Mouse (Mus musculus): ENCODE results near the gene Agap3. TPM values are rescaled to one million over a fixed set of nuclear protein-coding genes. Genes with fewer than 3 reads are reported as not detected.

Agap3 gene
- polyA plus RNA-seq, 1 experiment from 2014 or later = 26.9 TPM

GRCm38 (mm10) chr5:24537618-24538017 is 85.6 kb downstream of the Agap3 start:
- no peak for TF ChIP-seq CTCF (IDR thresholded peaks at IDR 0.05; ENCODE audit: low read depth)
- no peak overlapping the region for H3K9ac ChIP-seq (ENCODE audit: low read depth, low read length)
- H3K4me2 ChIP-seq (ENCODE audit: low read length) = no peak overlapping the region
- ATAC-seq (replicated peaks; ENCODE audit: low FRiP score, low read depth) = no peak
- no peaks in the 10 kb centered on the region for H3K9me3 ChIP-seq (replicated peaks; ENCODE audit: low read length)
- WGBS = 56% methylated on average over 16 of the region's 16 CpGs
- no peak overlapping the region for H3K4me3 ChIP-seq (replicated peaks; ENCODE audit: low read depth, low read length)
- H3K4me1 ChIP-seq (replicated peaks; ENCODE audit: insufficient read depth, low read length) = peaks cover 21% of the 10 kb centered on the region; the same call in 1 of the 2 replicates
- H3K27ac ChIP-seq = no peak overlapping the region
- H3K36me3 ChIP-seq (ENCODE audit: insufficient read depth, low read length) = no peaks in the 10 kb centered on the region
- no peak for DNase-seq (ENCODE audit: low spot score)
- no peaks in the 10 kb centered on the region for H3K27me3 ChIP-seq (ENCODE audit: insufficient read depth, low read length)

- H3K4me2 ChIP-seq (ENCODE audit: low read length) = no peak overlapping the region
- peaks cover 21% of the 10 kb centered on the region; the same call in 1 of the 2 replicates for H3K4me1 ChIP-seq (replicated peaks; ENCODE audit: insufficient read depth, low read length)
- ATAC-seq (replicated peaks; ENCODE audit: low FRiP score, low read depth) (no peak), DNase-seq (ENCODE audit: low spot score) (no peak)
- WGBS = 71% methylated on average over 22 of the region's 22 CpGs
- no peak overlapping the region for H3K9ac ChIP-seq (ENCODE audit: low read depth, low read length)
- H3K4me3 ChIP-seq (replicated peaks; ENCODE audit: low read depth, low read length) = no peak overlapping the region
- H3K9me3 ChIP-seq (replicated peaks; ENCODE audit: low read length) = no peaks in the 10 kb centered on the region
- no peaks in the 10 kb centered on the region for H3K27me3 ChIP-seq (ENCODE audit: insufficient read depth, low read length)
- no peak overlapping the region for H3K27ac ChIP-seq
- no peaks in the 10 kb centered on the region for H3K36me3 ChIP-seq (ENCODE audit: insufficient read depth, low read length)
- no peak for TF ChIP-seq CTCF (IDR thresholded peaks at IDR 0.05; ENCODE audit: low read depth)
These were observed 87.8 kb downstream of the Agap3 start for GRCm38 (mm10) chr5:24539571-24540296.

GRCm38 (mm10) chr5:24540387-24541143 is 88.6 kb downstream of the Agap3 start, which contains the start of gene Asb10:
Asb10 (minus strand) TSS chr5:24540978.
- peak within 1 kb of the TSS; percentile 10; the same call in 1 of the 2 replicates for H3K9ac ChIP-seq (ENCODE audit: low read depth, low read length)
- peak within 1 kb of the TSS; percentile 7; the same call in 1 of the 2 replicates for H3K4me3 ChIP-seq (replicated peaks; ENCODE audit: low read depth, low read length)
- ATAC-seq (replicated peaks; ENCODE audit: low FRiP score, low read depth) (peak; percentile 73), DNase-seq (ENCODE audit: low spot score) (peak; percentile 73)
- peak within 1 kb of the TSS; percentile 55 for H3K4me2 ChIP-seq (ENCODE audit: low read length)
- H3K36me3 ChIP-seq (ENCODE audit: insufficient read depth, low read length) = no peaks in the 10 kb centered on the region
- H3K27me3 ChIP-seq (ENCODE audit: insufficient read depth, low read length) = 0 out of 2 replicates have a peak, but pooled peaks cover under 1% of the 10 kb centered on the region
- 17% methylated on average over 14 of the region's 14 CpGs for WGBS
- peaks cover 21% of the 10 kb centered on the region; the same call in 1 of the 2 replicates for H3K4me1 ChIP-seq (replicated peaks; ENCODE audit: insufficient read depth, low read length)
- TF ChIP-seq CTCF (IDR thresholded peaks at IDR 0.05; ENCODE audit: low read depth) = peak; percentile 17; the same call in 1 of the 2 replicates
- H3K9me3 ChIP-seq (replicated peaks; ENCODE audit: low read length) = no peaks in the 10 kb centered on the region
- H3K27ac ChIP-seq = no peak within 1 kb of the TSS

DNA sequence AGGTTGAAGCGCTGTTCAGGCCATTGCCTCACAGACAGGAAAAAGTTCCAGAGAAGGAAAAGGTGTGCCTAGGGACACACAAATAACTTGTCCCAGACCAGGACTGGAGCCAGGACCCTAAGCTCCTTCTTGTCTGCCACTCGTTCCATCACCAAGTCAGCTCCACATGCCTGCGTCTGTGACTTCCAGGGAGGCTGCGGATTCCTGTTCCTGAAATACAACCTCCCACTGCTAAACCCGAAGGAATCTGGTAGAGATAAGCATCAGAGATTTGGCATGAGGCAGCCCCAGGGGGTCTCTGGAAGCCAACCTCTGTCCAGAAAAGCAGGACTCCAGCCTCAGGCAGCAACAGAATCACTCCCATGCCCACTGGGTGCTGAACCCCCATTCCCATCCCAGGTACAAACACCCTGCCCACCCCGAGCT is 89.2 kb downstream of the Agap3 start:
- Histone ChIP-seq H3K27ac (no peak overlapping the region), H3K9ac (ENCODE audit: low read depth, low read length) (peak overlapping the region; percentile 10; the same call in 1 of the 2 replicates), H3K4me2 (ENCODE audit: low read length) (peak overlapping the region; percentile 55), H3K9me3 (replicated peaks; ENCODE audit: low read length) (no peaks in the 10 kb centered on the region), H3K36me3 (ENCODE audit: insufficient read depth, low read length) (no peaks in the 10 kb centered on the region), H3K4me3 (replicated peaks; ENCODE audit: low read depth, low read length) (peak overlapping the region; percentile 7; the same call in 1 of the 2 replicates), H3K27me3 (ENCODE audit: insufficient read depth, low read length) (0 out of 2 replicates have a peak, but pooled peaks cover 3% of the 10 kb centered on the region), H3K4me1 (replicated peaks; ENCODE audit: insufficient read depth, low read length) (peaks cover 21% of the 10 kb centered on the region; the same call in 1 of the 2 replicates)
- DNase-seq (ENCODE audit: low spot score) = no peak
- WGBS = 13% methylated on average over 6 of the region's 6 CpGs
- TF ChIP-seq CTCF (IDR thresholded peaks at IDR 0.05; ENCODE audit: low read depth) = no peak
- ATAC-seq (replicated peaks; ENCODE audit: low FRiP score, low read depth) = no peak

- 0 out of 2 replicates have a peak, but pooled peaks cover 3% of the 10 kb centered on the region for H3K27me3 ChIP-seq (ENCODE audit: insufficient read depth, low read length)
- ATAC-seq (replicated peaks; ENCODE audit: low FRiP score, low read depth) = no peak
- H3K4me1 ChIP-seq (replicated peaks; ENCODE audit: insufficient read depth, low read length) = peaks cover 21% of the 10 kb centered on the region; the same call in 1 of the 2 replicates
- H3K4me2 ChIP-seq (ENCODE audit: low read length) = no peak overlapping the region
- no peaks in the 10 kb centered on the region for H3K9me3 ChIP-seq (replicated peaks; ENCODE audit: low read length)
- H3K9ac ChIP-seq (ENCODE audit: low read depth, low read length) = no peak overlapping the region
- DNase-seq (ENCODE audit: low spot score) = no peak
- no peaks in the 10 kb centered on the region for H3K36me3 ChIP-seq (ENCODE audit: insufficient read depth, low read length)
- no peak overlapping the region for H3K27ac ChIP-seq
- no peak for TF ChIP-seq CTCF (IDR thresholded peaks at IDR 0.05; ENCODE audit: low read depth)
- WGBS = 83% methylated on average over 7 of the region's 7 CpGs
- no peak overlapping the region for H3K4me3 ChIP-seq (replicated peaks; ENCODE audit: low read depth, low read length)
These were observed 90.7 kb downstream of the Agap3 start for GRCm38 (mm10) chr5:24542643-24543042.
